Mouse (Mus musculus): ENCODE measurements at regions not wholly inside any gene's neighbourhood (a gene's known extent, or its start where the extent isn't known, plus 50 kb on each side); places are given as distances from the start of the nearest gene placed in this dataset.

- DNase-seq (ENCODE audit: low read depth, low spot score): no peak
These were observed 105.2 kb upstream of the Slc7a11 start for GRCm38 (mm10) chr3:50548568-50548967.

- DNase-seq (ENCODE audit: low read depth, low spot score): no peak
These were observed 87.2 kb upstream of the Slc7a11 start for GRCm38 (mm10) chr3:50530654-50531053.

- DNase-seq (ENCODE audit: low read depth, low spot score): no peak
These were observed 80.6 kb upstream of the Slc7a11 start for GRCm38 (mm10) chr3:50524006-50524405.

- no peak for DNase-seq (ENCODE audit: low read depth, low spot score)
These were observed 63.8 kb upstream of the Slc7a11 start for GRCm38 (mm10) chr3:50507211-50507610.

Measured in ES-CJ7 (cell line).